Mouse (Mus musculus): ENCODE data around the gene Herc3. TPM values are rescaled to one million over a fixed set of nuclear protein-coding genes. Genes with fewer than 3 reads are reported as not detected.

Herc3 gene
- total RNA-seq, 1 experiment from 2014 or later, result 12.0 TPM

GRCm38 (mm10) chr6:58960523-58960922 lies 129.3 kb downstream of the Herc3 start:
- ATAC-seq (replicated peaks; ENCODE audit: low read depth, poor library complexity, severe bottlenecking), result no peak

GRCm38 (mm10) chr6:58962691-58963090 lies 131.4 kb downstream of the Herc3 start:
- no peak for ATAC-seq (replicated peaks; ENCODE audit: low read depth, poor library complexity, severe bottlenecking)

- no peak for ATAC-seq (replicated peaks; ENCODE audit: low read depth, poor library complexity, severe bottlenecking)
Measured at GRCm38 (mm10) chr6:58964091-58964490, 132.8 kb downstream of the Herc3 start.

- ATAC-seq (replicated peaks; ENCODE audit: low read depth, poor library complexity, severe bottlenecking), result no peak
Measured at GRCm38 (mm10) chr6:58964565-58964964, 133.3 kb downstream of the Herc3 start.

GRCm38 (mm10) chr6:58965071-58965831 lies 134.0 kb downstream of the Herc3 start:
- ATAC-seq (replicated peaks; ENCODE audit: low read depth, poor library complexity, severe bottlenecking), result no peak

GRCm38 (mm10) chr6:58968272-58968671 lies 137.0 kb downstream of the Herc3 start:
- ATAC-seq (replicated peaks; ENCODE audit: low read depth, poor library complexity, severe bottlenecking), result no peak

Other genes with a start within 250 kb of the Herc3 start
- gene Abcg2, start 246.9 kb upstream of the Herc3 start, total RNA-seq (2017), result 64.8 and 82.6 TPM in 2 replicates
- gene Nap1l5, start 75.6 kb downstream of the Herc3 start, total RNA-seq (2017), result not detected in 2 replicates
- 0.92 and 3.7 TPM in 2 replicates for gene Fam13a, start 193.1 kb downstream of the Herc3 start, total RNA-seq (2017)

Data from common myeloid progenitor, adult 5-6 weeks (primary cell).